Mouse (Mus musculus) thymus, adult 2 months (tissue): ENCODE data around the gene AL607142.1.

Source experiments
- CTCF ChIP-seq: fragments of 200-500 bp; IDR thresholded peaks from 2 replicates; pipeline ENCODE4 v1.5.1; 2012; ENCODE audit warnings: mild to moderate bottlenecking, control low read depth, low read length, moderate library complexity, borderline replicate concordance; ENCODE audit not compliant: control insufficient read depth, poor library complexity, insufficient read depth; ENCODE audit errors: extremely low read depth
- POLR2A ChIP-seq: fragments of 200-500 bp; IDR thresholded peaks from 2 replicates; pipeline ENCODE4 v1.6.1; 2012; ENCODE audit warnings: mild to moderate bottlenecking, low read length, control low read depth, moderate library complexity; ENCODE audit not compliant: control insufficient read depth, poor library complexity, insufficient read depth; ENCODE audit errors: extremely low read depth

DNA sequence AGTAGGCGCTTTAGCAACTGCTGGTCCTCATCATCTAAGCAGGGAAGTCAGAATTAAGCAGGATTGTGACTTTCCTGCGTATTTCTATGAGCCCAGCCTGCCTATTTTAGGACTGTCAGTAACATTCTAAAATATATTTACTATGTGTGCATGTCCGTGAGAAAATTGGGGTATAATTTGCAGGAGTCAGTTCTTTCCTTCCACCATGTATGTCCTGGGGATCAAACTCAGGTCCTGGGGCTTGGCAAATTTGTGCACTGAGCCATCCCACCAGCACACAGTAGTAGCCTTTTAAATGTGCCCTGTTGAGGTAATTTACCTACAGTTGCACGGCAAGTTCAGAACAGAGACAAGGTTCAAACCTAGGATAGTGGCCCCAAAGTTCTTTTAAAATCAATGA, 28.5 kb upstream of the AL607142.1 start:
- TF ChIP-seq CTCF (no peak), POLR2A (no peak)
